In genomic region chr5:23436735-23437134, GRCm38 (mm10) we compare ENCODE assay signal across 10 mouse cellular contexts. TPM values are rescaled to one million over a fixed set of nuclear protein-coding genes. Genes with fewer than 3 reads are reported as not detected.
DNase-seq lines count a peak whose midpoint lies in the region; ATAC-seq and TF ChIP-seq lines count a peak whose summit lies in the region.
"Had no signal": no experiment of that assay in that cellular context is flagged by ENCODE, and none has a peak within 500 bp of the region (broad histone marks: within the 10 kb centered on the region; RNA-seq: fewer than 3 reads in every experiment).

No protein-coding gene starts in this region.

- peaks cover 31% of the 10 kb centered on the region for H3K4me1 ChIP-seq in heart, postnatal 0 days (ENCODE audit: control insufficient read depth, insufficient read depth)
- H3K4me1 ChIP-seq in brown adipose tissue, adult 24 weeks (ENCODE audit: control insufficient read depth, insufficient read depth, insufficient read length, low read length), result peaks cover 8% of the 10 kb centered on the region
- peaks cover 17% of the 10 kb centered on the region for H3K4me1 ChIP-seq in hindbrain, embryonic 16.5 days (ENCODE audit: control insufficient read depth, insufficient read depth, low read depth, low read length)
- H3K4me1 ChIP-seq in midbrain, embryonic 14.5 days (ENCODE audit: control insufficient read depth, insufficient read depth, low read length), result peaks cover 10% of the 10 kb centered on the region; the same call in 1 of the 2 replicates

- H3K27me3 ChIP-seq in heart, postnatal 0 days (ENCODE audit: control insufficient read depth, insufficient read depth, low read length), result no peaks in the 10 kb centered on the region
- no peaks in the 10 kb centered on the region for H3K27me3 ChIP-seq in hindbrain, embryonic 16.5 days (replicated peaks; ENCODE audit: control insufficient read depth, insufficient read depth, low read length)
- H3K27me3 ChIP-seq in midbrain, embryonic 14.5 days (ENCODE audit: control insufficient read depth, insufficient read depth, low read length), result no peaks in the 10 kb centered on the region

- peak overlapping the region; percentile 71 for H3K4me2 ChIP-seq in heart, postnatal 0 days (ENCODE audit: low read depth, low read length)
- H3K4me2 ChIP-seq in hindbrain, embryonic 16.5 days (ENCODE audit: low read length), result peak overlapping the region; percentile 86
- peak overlapping the region; percentile 94 for H3K4me2 ChIP-seq in midbrain, embryonic 14.5 days (ENCODE audit: low read length)

- H3K27ac ChIP-seq in heart, postnatal 0 days (ENCODE audit: low read depth), result no peak overlapping the region
- H3K27ac ChIP-seq in brown adipose tissue, adult 24 weeks (replicated peaks; ENCODE audit: low read depth, low read length), result no peak overlapping the region
- H3K27ac ChIP-seq in hindbrain, embryonic 16.5 days (ENCODE audit: low read depth, low read length), result no peak overlapping the region
- H3K27ac ChIP-seq in midbrain, embryonic 14.5 days (replicated peaks; ENCODE audit: low read depth, low read length), result no peak overlapping the region

- 6% methylated on average over 2 of the region's 2 CpGs for whole genome bisulfite sequencing in heart, postnatal 0 days
- 8% methylated on average over 2 of the region's 2 CpGs for WGBS in hindbrain, embryonic 16.5 days
- WGBS in midbrain, embryonic 14.5 days, result 7% methylated on average over 2 of the region's 2 CpGs

- H3K9me3 ChIP-seq in heart, postnatal 0 days (replicated peaks; ENCODE audit: control insufficient read depth, low read length), result no peaks in the 10 kb centered on the region
- no peaks in the 10 kb centered on the region for H3K9me3 ChIP-seq in hindbrain, embryonic 16.5 days (ENCODE audit: control insufficient read depth, low read length)
- H3K9me3 ChIP-seq in midbrain, embryonic 14.5 days (ENCODE audit: control insufficient read depth, low read length), result no peaks in the 10 kb centered on the region

- no peaks in the 10 kb centered on the region for H3K36me3 ChIP-seq in heart, postnatal 0 days (replicated peaks; ENCODE audit: control insufficient read depth, insufficient read depth, low read length)
- H3K36me3 ChIP-seq in hindbrain, embryonic 16.5 days (ENCODE audit: control insufficient read depth, insufficient read depth, low read length), result no peaks in the 10 kb centered on the region
- H3K36me3 ChIP-seq in midbrain, embryonic 14.5 days (ENCODE audit: control insufficient read depth, insufficient read depth, low read length), result no peaks in the 10 kb centered on the region

- no peak for ATAC-seq in heart, postnatal 0 days (ENCODE audit: insufficient read depth, low read depth)
- ATAC-seq in hindbrain, embryonic 16.5 days, result no peak
- no peak for ATAC-seq in midbrain, embryonic 14.5 days (ENCODE audit: low FRiP score, low TSS enrichment)

- DNase-seq in heart, postnatal 0 days (ENCODE audit: low spot score), result no peak
- DNase-seq in heart, adult 11 months, result no peak
- no peak for DNase-seq in midbrain, embryonic 14.5 days
- no peak for DNase-seq in urinary bladder, postnatal 36 days (ENCODE audit: low spot score in 2 of 2)
- no peak for DNase-seq in cerebellum, postnatal 25 days
- no peak for DNase-seq in gastrocnemius, postnatal 25 days
- DNase-seq: cerebellum, postnatal 10 days; left cerebral cortex, postnatal 4 days had no signal

- H3K9ac ChIP-seq in heart, postnatal 0 days (replicated peaks; ENCODE audit: low read depth, low read length), result peak overlapping the region; percentile 99
- peak overlapping the region; percentile 47 for H3K9ac ChIP-seq in hindbrain, embryonic 16.5 days (ENCODE audit: low read depth, low read length)
- H3K9ac ChIP-seq in midbrain, embryonic 14.5 days (replicated peaks; ENCODE audit: low read length), result peak overlapping the region; percentile 100

- peak overlapping the region; percentile 92 for H3K4me3 ChIP-seq in heart, postnatal 0 days (ENCODE audit: low read depth, low read length)
- peak overlapping the region; percentile 35; the same call in 1 of the 2 replicates for H3K4me3 ChIP-seq in brown adipose tissue, adult 24 weeks (ENCODE audit: insufficient read depth, low read depth, low read length)
- peak overlapping the region; percentile 84 for H3K4me3 ChIP-seq in hindbrain, embryonic 16.5 days (ENCODE audit: low read length)
- peak overlapping the region; percentile 100 for H3K4me3 ChIP-seq in midbrain, embryonic 14.5 days (replicated peaks; ENCODE audit: low read depth, low read length)

- TF ChIP-seq EP300 in heart, postnatal 0 days (IDR thresholded peaks at IDR 0.05; ENCODE audit: low read depth), result no peak

- TF ChIP-seq CTCF in heart, postnatal 0 days (IDR thresholded peaks at IDR 0.05; ENCODE audit: low read depth), result no peak

RNA-seq across cellular contexts. Expression of gene Kmt2e, which starts 2.5 kb away (rescaled TPM):
- 31.4 and 34.5 TPM in 2 replicates for total RNA-seq in heart, postnatal 0 days (2014; rRNA removed; ENCODE audit: low replicate concordance)
- polyA plus RNA-seq in heart, postnatal 0 days (2015; fragmentation: Nextera tagmentation; extraction: Ambion mirVana), result 55.0 and 55.4 TPM in 2 replicates
- 35.5 and 36.9 TPM in 2 replicates for polyA plus RNA-seq in brown adipose tissue, adult 24 weeks (2012; ENCODE audit: insufficient read depth, insufficient read length, missing spikeins)
- 139 and 143 TPM in 2 replicates for polyA plus RNA-seq in hindbrain, embryonic 16.5 days (2015; fragmentation: Nextera tagmentation; extraction: Ambion mirVana)
- polyA plus RNA-seq in midbrain, embryonic 14.5 days (2014; fragmentation: Nextera tagmentation; extraction: Ambion mirVana), result 152 and 155 TPM in 2 replicates
- total RNA-seq in gastrocnemius, postnatal 25 days (2021), result 10 to 100 TPM; 20.5 to 24.2 TPM

Comparison
In these comparisons a context has a peak if more than half of its experiments do, and no peak if none do; other contexts are left out.
1. H3K4me3 ChIP-seq: peak in every context shown above with its lines; median percentile 100 in midbrain, embryonic 14.5 days; 92 in heart, postnatal 0 days; 84 in hindbrain, embryonic 16.5 days; 35 in brown adipose tissue, adult 24 weeks.
2. H3K9ac ChIP-seq: peak in every context shown above with its lines; median percentile 100 in midbrain, embryonic 14.5 days; 99 in heart, postnatal 0 days; 47 in hindbrain, embryonic 16.5 days.